Mouse (Mus musculus) bone marrow macrophage, adult 2 months (primary cell): Measurements from ENCODE around the gene Taf1d. TPM values are rescaled to one million over a fixed set of nuclear protein-coding genes. Genes with fewer than 3 reads are reported as not detected.
A peak's percentile ranks its signal among the peaks of the same experiment; 100 is the strongest.

ENCODE experiments used
- H3K27ac ChIP-seq: 2 replicates; pipeline ENCODE4 v1.5.1; 2012; ENCODE audit warnings: low read depth, low read length; ENCODE audit not compliant: insufficient read depth
- H3K4me1 ChIP-seq: 2 replicates; pipeline ENCODE4 v1.6.1; 2012; ENCODE audit warnings: low read length; ENCODE audit not compliant: control insufficient read depth, insufficient read depth
- H3K4me3 ChIP-seq: 2 replicates; pipeline ENCODE4 v1.5.1; 2012; ENCODE audit warnings: mild to moderate bottlenecking, low read length, moderate library complexity; ENCODE audit not compliant: insufficient read depth
- CTCF ChIP-seq: IDR thresholded peaks from 2 replicates; pipeline ENCODE4 v1.5.1; 2012; ENCODE audit warnings: low read depth, mild to moderate bottlenecking, low read length, moderate library complexity
- POLR2A ChIP-seq: IDR thresholded peaks from 2 replicates; pipeline ENCODE4 v1.6.1; 2012; ENCODE audit warnings: mild to moderate bottlenecking, low read depth, low read length, borderline replicate concordance
- polyA plus RNA-seq: library from polyadenylated mRNA; stranded (reverse); fragments of >200 nt; gene quantifications from 2 replicates; pipeline ENCODE4 v1.2.4, GENCODE M21; 2012; ENCODE audit not compliant: missing spikeins, insufficient read depth, insufficient read length

The Taf1d gene
- polyA plus RNA-seq, 1 experiment, result 81.2 TPM

DNA sequence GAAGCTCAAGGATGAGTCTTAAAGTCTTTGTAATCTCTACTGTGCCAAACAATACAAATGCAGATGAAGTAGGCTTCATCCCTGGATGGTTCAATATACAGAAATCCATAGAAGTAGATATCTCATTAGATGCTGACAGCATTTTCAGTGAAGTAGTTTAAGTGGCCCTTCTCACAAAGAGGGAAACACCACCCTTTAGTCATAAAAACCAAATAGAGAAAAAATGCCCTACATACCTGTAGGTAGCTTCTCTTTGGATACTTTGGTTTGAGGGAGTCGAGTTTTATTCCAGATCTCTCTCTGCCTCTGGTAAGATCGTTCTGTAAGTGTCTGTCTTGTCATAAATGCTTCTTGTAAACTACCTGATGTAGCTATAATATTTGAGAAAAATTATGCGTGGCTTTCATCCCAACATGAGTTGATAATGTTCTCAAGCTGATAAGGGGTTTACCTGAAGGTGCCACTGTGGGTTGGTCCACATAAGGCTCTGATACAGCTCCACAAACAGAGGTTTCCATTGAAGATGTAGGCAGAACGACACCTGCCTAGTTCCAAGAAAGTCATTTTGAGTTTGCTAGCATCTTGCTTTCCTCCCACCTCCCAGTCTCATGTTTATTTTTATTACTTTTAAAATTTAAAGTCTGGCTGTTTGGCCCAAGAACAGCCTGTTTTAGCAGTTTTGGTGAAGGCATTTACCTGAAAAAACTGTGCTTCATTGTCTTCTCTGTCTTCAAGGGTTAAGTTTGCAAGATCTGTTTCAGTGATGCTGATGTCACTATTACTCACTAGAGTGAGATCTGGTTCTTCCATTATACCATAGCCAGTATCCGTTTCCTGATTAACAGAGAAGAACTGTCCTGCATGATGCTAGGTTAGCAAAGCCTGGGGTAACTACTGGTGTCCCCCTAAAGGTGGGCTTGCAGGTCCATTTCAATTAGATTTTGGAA, 11.5 kb downstream of the Taf1d start:
- H3K4me3 ChIP-seq, result no peak overlapping the region
- TF ChIP-seq POLR2A (no peak), CTCF (no peak)

DNA sequence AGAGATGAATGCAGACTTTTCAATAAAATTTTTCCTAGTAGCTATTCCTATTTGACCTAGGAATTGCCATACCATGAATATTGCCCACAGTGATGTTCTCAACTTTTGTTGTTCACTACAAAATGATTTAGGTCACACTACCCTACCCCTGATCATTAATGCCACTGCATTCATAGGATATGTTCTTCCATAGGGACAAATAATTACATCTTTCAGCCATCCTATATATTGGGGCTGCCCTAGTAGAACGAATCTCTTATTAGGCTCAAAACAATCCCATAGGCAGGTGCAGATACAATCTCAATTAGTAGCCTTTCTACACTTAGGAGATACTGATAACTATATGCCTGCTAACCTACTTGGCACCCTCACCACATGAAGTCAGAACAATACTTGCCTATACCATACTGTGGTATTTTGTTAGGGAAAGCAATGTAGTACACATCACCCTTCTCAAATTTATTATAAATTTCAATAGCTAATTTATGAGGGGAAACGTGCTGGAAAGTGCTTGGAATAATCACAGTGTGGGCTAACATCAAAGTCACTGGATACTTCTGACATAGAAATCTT, 12.2 kb downstream of the Taf1d start:
- H3K27ac ChIP-seq, result no peak overlapping the region
- no peak for TF ChIP-seq CTCF
- TF ChIP-seq POLR2A, result no peak
- no peak overlapping the region for H3K4me3 ChIP-seq
- no peaks in the 10 kb centered on the region for H3K4me1 ChIP-seq

More for the DNA sequence above, 11.5 kb downstream of the Taf1d start:
- H3K27ac ChIP-seq, result no peak overlapping the region
- no peaks in the 10 kb centered on the region for H3K4me1 ChIP-seq

DNA sequence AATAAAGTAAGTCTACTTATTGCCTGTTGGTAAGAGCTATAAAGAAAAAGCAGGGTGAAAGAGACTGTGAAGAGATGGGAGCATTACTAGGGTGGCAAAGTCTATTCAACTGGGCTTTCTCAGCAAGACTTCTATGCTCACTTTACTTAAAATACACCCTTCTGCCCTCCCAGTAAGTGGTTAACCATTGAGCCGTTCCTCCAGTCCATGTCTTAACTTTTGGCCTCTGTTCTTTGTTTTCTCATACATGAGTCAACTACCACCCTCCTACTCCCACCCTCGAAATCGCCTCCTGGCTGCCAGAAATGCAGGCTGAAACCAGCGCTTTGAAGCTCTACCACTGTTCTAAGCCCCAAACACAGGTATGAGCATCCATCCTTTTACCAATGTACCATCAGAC, 31.8 kb downstream of the Taf1d start:
- Histone ChIP-seq H3K4me1 (no peaks in the 10 kb centered on the region), H3K27ac (no peak overlapping the region), H3K4me3 (no peak overlapping the region)
- TF ChIP-seq CTCF (no peak), POLR2A (no peak)

DNA sequence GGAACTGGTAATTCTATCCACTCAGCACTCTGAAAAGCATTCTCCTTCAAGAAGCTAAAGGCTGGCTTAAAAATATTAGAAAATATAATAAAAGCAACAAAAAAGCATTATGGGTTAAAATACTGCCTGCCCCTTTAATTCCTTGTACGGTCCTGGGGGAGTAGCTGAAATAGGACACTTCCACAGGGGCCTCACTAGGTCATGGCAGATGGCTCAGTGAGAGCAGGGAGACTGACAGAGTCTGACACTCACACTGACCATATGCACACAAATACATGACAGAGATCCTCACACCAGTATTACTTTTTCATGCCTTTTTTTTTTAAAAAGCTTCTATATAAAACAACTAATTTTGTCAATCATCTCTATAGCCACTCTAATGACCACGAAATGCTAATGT, 43.9 kb downstream of the Taf1d start:
- Histone ChIP-seq H3K4me3 (no peak overlapping the region), H3K27ac (no peak overlapping the region), H3K4me1 (peaks cover 4% of the 10 kb centered on the region; the same call in 1 of the 2 replicates)
- TF ChIP-seq CTCF (no peak), POLR2A (no peak)

DNA sequence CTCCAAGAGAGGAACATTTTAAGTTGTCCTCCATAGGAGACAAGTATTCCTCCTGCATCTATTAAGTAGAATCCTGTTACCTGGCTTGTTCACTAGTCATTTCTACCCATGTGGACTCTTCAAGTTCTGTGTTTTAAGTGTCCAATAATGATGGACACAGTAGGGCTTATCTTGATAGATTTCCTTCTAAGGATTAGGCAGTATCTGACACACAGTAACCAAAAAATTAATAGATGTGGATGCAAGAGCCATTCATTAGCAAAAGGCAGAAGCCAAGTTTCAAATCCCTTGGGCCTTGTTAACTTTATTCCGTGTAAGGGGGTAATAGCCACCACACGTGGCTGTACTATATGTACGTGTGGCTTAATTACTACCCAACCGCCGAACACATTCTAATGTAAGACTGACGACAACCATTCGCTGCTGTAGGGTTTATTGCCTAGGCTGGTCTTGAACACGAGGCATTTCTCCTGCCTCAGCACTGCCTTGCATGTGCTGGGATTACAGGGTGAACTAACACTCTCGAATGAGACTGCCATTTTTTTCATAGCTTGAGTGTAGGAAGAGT, 51.0 kb downstream of the Taf1d start:
- H3K27ac ChIP-seq, result peak overlapping the region; percentile 38
- TF ChIP-seq CTCF (no peak), POLR2A (no peak)
- H3K4me3 ChIP-seq, result peak overlapping the region; percentile 99
- H3K4me1 ChIP-seq, result peaks cover 14% of the 10 kb centered on the region

DNA sequence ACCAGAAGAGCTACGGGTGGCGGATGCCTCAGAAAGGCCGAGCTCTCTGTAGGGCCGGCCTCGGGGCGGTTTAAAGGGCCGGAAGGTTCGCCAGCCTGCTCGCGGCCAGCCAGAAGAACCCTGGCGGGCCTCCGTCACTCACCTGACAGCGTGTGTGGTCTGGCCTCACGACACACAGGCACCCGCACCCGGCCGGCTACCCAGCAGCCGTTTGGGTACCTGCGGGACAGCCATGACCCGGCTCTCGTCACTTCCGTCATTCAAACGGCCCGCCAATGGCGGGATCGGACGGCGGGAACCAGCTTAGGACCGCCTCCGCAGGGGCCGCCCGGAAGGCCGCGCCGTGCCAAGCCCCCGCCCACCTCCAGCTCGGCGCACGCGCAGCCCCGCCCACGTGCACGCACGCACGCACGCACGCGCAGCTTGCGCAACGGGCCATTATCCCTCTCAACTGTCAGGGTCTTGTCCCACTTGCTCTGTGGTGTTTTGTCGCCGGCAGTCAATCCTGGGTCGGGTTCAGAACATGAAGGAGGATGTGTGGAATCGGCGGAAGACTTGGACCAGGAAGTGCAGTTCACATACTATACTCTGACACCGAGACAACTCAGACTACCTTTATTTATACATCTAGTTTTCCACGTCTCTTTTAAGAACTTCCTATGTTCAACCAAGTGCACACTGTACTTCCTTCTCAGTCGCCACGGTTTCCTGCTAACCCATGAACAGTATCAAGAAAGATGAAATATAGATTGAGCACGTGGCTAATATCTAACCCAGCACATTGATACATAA, 51.7 kb downstream of the Taf1d start, which contains the start of gene Cep295:
Cep295 (minus strand) TSS at position 305 of the 792 bp plus-strand sequence.
- Histone ChIP-seq H3K27ac (peak within 1 kb of the TSS; percentile 88), H3K4me3 (peak within 1 kb of the TSS; percentile 99), H3K4me1 (peaks cover 14% of the 10 kb centered on the region)
- no peak for TF ChIP-seq CTCF
- TF ChIP-seq POLR2A, result 0 out of 2 replicates have a peak, but pooled peaks have one; percentile 72

DNA sequence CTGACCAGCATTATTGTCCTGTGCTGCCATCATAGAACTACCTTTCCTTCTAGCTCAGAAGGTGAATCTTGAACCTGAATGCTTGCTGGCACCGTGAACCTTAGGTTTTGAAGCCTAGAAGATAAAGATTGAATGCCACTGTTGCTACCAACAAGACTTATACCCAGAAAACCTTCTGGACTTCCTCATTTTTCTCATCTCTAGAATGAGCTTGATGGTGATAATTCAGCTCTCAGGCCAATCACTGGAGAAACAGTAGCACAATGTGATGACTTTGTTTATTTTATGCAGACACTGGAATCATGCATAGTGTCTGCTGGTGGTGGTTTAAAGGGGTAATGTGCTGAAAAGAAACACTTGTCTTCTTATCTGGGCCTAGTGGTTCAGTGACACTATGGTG, 58.8 kb downstream of the Taf1d start:
- Histone ChIP-seq H3K27ac (no peak overlapping the region), H3K4me3 (no peak overlapping the region), H3K4me1 (no peaks in the 10 kb centered on the region)
- TF ChIP-seq POLR2A (no peak), CTCF (no peak)

DNA sequence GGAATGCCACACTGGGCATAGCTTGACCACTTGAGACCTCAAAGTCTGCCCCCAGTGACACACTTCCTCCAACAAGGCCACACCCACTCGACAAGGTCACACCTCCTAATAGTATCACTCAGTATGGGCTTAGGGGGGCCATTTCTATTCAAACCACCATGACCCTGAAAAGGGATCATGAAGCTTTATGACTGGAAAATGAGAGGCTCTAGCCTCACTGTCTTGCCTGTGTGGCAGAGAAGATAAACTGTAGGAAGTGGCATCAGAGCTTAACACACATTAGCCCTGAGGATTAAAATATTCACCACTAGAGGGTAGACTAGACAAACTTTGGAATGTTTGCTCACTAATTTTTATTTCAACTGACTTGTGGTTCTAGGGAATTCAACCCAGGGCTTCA, 59.8 kb downstream of the Taf1d start:
- H3K4me3 ChIP-seq, result no peak overlapping the region
- no peak overlapping the region for H3K27ac ChIP-seq
- no peaks in the 10 kb centered on the region for H3K4me1 ChIP-seq
- TF ChIP-seq CTCF, result no peak
- TF ChIP-seq POLR2A, result no peak

DNA sequence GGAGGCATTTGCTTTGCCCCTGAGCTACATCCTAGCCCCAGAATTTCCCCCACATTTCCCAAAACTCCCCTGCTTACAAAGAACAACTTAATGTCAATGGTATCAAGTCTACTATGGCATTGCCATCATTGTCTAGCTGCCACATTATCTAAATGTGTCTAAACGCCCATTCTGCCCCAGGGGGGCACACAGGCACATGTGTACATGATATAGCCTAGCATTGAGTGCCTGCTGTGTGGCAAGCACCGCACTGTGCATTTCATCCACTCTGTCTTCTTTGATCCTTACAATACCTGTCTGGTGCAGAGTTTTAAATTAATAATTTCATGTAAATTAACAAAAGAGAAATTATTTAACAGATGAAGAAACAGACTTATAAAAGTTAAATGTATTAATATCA, 60.2 kb downstream of the Taf1d start:
- Histone ChIP-seq H3K27ac (no peak overlapping the region), H3K4me3 (no peak overlapping the region), H3K4me1 (no peaks in the 10 kb centered on the region)
- no peak for TF ChIP-seq CTCF

Other genes starting within 250 kb of the Taf1d start
- gene Hephl1, start 194.1 kb upstream of the Taf1d start, polyA plus RNA-seq, result not detected in 2 replicates
- gene Vstm5, start 67.2 kb upstream of the Taf1d start, polyA plus RNA-seq, result not detected in 2 replicates
- 66.1 and 70.6 TPM in 2 replicates for gene Med17, start 26.3 kb upstream of the Taf1d start, polyA plus RNA-seq
- 38.9 and 43.8 TPM in 2 replicates for gene 4931406C07Rik, start 234 bp downstream of the Taf1d start, polyA plus RNA-seq
- gene Cep295, start 51.6 kb downstream of the Taf1d start, polyA plus RNA-seq, result 24.5 and 26.2 TPM in 2 replicates
- 1.6 TPM in 2 replicates for gene Smco4, start 187.2 kb downstream of the Taf1d start, polyA plus RNA-seq